Mouse (Mus musculus): ENCODE measurements around the gene Pla2g2d.

Gene Pla2g2d

DNA sequence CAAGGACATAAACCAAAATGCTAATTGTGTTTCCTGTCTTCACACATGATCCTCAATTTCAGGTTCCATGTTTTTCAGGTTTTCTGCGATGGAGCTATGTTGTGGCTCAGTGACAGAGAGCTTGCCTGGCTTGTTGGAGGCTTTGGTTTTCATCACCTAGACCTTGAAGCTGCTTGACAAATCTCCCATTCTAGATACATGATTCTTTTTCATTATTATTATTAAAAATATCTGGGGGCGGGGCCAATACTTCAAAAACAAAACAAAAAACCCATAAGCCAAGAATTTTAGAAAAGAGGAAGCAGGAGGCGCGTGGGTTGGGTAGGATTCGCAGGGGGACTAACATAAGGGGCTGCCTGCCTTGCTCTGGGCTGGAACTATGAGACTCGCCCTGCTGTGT is at the start of gene Pla2g2d:
Gene Pla2g2d, plus strand, starts transcription at position 301 of the 400 bp plus-strand sequence.
- DNase-seq (ENCODE audit: low read depth, low spot score) = no peak

DNA sequence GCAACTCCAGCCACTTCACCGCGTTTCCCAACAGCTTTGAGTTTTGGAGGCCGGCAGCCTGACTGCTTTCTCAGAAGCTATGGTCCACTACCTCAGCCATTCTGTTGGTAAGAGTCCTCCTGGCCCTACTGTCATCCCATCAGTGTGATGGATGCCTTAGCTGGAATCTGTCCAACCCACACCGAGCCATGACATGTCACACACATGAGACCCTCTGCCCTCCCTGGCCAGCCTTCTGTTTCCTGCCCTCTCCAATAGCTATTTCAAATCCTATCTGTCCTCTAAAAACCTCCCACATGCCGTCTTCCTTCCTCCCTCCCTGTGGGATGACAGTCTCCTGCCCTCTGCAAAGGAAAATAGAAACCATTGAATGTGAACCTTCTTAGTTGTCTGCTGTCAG is 49.8 kb upstream of the Pla2g2d start:
- no peak for DNase-seq (ENCODE audit: low read depth, low spot score)

DNA sequence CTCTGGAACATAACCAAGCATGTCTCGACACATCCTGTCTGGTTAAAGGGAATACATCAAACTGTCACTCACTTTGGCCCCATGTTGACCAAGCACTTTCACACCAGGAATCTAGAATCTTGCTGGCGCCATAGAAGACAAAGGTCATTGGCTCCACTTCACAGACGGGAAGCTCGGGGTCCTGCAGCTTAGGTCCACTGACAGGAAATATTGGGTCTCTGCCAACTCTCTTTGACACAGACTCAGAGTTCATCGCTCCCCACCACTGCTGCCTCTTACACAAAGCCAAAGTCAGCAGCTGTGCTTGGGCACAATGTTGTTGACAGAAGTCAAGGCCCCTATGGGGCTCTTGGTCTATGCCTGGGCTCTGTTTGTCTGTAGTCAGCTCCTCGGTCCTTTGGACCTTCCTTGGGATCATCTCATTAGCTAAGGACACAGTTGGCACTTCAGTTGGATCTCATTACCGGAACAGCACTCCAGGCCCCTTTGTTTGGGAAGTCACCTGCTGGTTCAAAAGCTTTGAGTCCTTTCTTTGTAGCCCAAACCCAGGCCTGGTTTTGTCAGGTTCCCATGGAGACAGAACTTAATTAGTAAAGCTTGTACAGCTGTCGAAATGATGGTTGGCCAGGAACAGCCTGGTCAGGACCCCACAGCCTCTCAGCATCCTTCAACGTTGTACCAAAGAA is 46.4 kb upstream of the Pla2g2d start:
- no peak for DNase-seq (ENCODE audit: low read depth, low spot score)

DNA sequence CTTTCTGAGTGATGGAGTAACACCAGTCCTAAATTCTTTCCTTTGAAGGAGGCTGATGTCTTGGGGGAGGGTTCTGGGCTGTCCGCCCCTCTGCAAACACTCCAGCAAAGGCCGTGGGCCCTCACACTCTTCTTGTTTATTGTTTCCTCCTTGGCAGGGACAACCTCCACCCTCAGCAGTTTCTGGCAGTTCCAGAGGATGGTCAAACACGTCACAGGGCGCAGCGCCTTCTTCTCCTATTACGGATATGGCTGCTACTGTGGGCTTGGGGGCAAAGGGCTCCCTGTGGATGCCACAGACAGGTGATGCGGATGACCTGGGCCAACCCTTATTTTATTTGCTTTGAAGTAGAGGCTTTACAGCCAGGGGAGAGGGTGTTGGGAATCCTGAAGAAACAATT is 41.4 kb upstream of the Pla2g2d start:
- DNase-seq (ENCODE audit: low read depth, low spot score) = no peak

DNA sequence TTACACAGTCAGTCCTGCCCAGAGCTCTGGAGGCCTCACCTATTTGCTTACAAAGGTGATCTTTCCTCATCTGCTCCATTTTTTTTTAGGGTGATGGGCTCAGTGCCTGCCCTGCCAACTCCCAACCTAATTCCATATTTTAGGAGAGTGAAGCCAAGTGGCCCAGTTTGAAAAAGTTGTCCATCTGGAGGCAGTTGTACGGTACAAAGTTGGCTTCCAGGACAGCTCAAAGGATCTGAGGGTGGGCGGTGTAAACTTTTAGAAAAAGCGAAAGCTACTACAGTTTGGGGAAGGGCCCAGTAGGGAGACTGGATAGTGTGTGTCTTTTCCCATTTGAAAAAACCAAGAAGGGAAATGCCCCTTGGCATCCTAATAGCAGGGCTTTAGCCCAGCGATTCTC is 40.7 kb upstream of the Pla2g2d start:
- no peak for DNase-seq (ENCODE audit: low read depth, low spot score)

DNA sequence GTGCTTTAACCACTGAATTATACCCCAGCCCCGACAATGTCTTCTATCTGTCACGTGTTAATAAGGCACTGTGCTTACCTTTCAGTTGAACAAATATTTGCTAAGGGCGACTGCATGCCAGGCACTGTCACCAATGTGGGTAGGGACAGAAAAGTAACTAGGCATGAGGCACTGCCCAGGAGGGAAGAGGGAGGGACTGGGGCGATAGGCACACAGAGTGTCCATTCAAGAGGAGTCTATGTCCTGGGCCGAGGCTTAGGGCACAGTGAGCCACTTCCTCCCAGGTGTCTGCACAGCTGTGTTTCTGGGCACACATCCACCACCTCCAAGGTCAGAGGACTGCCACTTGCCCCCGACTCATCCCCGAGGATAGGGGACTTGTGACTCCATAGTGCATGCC is 38.5 kb upstream of the Pla2g2d start, which contains the start of gene Ubxn10:
Gene Ubxn10, minus strand, starts transcription at position 137 of the 400 bp plus-strand sequence.
- no peak for DNase-seq (ENCODE audit: low read depth, low spot score)

DNA sequence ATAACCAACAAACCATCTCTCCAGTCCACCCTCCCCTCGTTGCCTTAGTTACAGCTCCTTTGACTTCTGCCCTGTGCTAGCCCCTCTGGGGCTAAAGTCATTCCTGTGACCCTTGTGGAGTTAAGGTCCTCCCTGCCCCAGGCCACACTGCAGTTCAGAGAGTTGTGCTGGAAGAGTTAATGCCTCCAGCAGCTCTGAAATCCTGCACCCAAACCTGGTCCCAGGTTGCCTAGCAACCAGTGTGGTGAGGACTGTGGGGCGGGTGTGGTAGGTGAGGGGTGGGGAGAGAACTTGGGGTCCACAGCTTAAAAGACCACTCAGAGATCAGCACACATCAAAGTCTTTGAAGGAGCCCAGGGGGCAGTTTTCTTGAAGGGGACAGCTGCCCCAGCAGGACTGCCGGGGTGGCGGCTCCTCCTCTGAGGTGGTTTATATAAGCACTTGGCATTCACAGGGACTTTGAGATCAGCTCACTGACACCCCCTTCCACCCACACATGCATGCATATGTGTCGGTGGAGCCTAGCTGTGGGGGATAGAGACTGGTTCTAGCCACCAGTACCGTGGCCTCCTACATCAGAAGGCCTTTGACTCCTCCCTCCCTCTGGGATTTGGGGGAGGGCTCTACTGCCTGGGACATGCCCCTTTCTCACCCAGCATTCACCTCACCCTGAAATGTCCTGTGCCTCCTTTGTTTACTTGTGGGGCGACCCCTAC is 36.2 kb upstream of the Pla2g2d start:
- DNase-seq (ENCODE audit: low read depth, low spot score) = no peak

DNA sequence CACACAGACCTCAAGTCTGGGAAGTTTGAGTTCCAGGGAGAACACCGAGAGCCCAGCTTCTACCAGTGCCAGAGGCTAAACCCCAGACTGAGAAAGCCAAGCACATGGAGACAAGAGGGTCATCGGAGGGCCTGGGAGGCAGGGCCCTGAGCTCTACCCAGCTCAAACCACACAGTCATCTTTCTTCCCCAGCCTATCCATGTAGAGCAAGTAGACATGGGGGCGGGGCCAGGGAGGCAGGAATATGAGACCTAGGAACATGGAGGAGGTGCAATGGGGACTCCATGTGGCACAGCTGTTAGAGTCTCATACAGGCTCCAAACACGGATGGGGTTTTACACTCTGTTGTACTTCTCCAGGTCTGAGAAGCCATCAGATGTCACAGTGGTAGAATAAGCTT is 29.7 kb upstream of the Pla2g2d start:
- no peak for DNase-seq (ENCODE audit: low read depth, low spot score)

DNA sequence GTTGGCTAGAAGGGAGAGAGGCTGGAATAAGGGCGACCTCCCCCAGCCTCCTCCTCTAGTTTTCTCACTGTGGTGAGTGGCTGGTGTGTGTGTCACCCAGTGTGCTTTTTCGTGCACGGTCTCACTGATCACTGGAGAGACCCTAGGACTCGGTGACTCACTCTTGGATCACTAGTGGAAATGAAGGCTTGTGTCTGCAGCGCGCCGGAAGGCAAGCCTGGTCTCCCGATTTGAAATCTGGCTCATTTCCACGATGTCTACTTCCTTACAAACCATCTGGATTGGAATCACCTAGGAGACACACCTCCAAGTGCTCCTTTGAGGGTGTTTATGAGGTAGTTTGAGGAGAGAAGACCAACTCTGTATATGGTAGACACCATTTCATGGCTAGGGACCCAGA is 28.7 kb upstream of the Pla2g2d start:
- no peak for DNase-seq (ENCODE audit: low read depth, low spot score)

DNA sequence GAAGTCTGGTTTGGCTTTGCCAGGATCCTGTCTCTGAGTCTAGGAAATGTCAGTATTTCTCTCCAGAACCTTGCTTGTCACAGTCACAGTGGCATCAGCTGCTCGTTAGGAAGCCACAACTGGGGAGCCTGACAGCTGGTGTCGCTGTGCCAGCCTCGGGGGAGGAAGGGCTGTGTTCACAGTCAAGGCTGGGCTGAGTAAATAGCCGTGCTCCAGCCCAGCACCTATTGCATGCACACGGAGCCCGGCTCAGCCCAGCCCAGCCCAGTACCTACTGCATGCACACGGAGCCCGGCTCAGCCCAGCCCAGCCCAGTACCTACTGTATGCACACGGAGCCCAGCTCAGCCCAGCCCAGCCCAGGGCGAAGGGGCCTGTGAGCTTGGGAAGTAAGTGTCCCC is 27.7 kb upstream of the Pla2g2d start:
- no peak for DNase-seq (ENCODE audit: low read depth, low spot score)

DNA sequence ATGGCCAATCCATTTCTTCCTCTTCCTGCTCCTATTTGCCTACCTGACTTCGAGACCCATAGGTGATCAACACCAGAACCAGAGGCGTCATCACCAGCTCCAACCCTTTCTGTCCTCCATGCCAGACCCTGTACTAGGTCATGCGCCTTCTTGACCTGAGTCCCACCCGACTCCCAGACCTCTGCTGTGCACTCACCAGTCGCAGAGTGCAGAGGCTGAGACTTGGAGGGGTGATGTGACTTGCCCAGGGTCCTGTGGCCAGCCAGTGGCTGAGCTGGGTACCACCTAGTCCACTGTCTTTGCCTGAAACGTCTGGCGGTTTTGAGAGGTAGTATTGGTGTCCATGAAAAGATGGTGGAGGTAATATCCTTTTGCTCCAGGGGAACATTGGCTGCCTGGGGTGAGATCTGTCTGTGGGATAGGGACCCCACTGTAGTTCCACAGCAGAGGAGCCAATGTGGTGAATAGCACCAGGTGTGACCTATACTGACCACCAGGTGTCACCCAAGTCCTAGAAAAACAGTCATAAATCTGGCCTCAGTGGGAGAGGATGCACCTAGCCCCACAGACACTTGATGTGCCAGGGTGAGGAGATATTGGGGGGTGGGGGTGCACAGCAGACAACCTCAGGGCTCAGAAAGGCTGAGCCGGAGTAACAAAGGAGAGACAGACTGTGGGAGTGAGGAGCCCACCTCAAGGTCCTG is 27.0 kb upstream of the Pla2g2d start:
- peak; percentile 34 for DNase-seq (ENCODE audit: low read depth, low spot score)

DNA sequence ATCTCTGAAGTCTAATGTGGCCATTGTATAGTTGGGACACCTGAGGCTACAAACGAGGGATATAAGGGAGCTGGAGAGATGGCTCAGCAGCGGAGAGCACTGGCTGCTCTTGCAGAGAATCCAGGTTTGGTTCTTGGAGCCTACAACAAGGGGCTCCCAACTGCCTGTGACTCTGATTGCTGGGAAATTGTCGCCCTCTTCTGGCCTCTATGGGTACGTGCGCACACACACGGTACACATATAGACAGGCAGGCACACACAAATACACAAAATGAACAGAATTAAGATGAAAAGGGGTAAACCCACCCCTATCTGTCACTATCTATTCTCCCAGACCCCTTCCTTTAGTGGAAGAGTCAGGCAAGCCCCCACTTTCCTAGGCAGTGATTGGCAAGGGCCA is 22.9 kb upstream of the Pla2g2d start:
- DNase-seq (ENCODE audit: low read depth, low spot score) = no peak

DNA sequence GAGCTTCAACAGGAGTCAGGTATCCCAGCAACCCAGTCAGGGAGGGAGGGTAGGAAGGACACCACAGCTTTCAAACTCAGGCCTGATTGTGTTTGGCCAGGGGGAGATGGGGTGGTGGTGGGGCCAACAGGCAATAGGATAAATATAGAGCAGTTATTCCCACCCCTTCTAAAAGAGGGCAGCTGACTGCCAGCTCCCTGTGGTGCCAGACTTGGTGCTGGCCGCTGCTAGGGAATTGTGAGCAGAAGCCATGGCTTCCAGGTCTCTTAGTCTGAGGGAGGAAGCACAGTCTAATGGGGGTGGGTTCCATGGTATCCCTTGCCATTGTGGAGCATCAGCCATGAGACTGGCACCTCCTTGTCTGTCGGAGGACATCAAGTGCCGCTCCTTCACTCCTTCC is 21.9 kb upstream of the Pla2g2d start:
- DNase-seq (ENCODE audit: low read depth, low spot score) = no peak

DNA sequence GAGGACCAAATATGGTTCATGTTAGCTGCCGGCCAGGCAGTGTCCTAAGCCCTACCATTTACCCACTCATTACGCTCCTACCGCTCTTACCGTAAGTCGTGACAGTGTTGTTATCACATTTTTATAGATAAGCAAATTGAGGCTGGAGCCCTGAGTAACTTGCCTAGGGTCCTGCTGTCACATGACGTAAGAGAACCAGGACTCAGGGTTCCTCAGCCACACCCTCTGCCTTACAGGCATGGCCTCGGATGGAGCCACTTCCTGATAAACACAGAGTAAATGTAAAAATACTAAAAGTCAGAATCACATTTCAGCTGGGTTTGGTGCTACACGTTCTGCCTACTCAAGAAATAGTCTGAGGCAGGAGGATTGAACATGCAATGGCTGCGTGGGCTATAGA is 21.1 kb upstream of the Pla2g2d start:
- no peak for DNase-seq (ENCODE audit: low read depth, low spot score)

DNA sequence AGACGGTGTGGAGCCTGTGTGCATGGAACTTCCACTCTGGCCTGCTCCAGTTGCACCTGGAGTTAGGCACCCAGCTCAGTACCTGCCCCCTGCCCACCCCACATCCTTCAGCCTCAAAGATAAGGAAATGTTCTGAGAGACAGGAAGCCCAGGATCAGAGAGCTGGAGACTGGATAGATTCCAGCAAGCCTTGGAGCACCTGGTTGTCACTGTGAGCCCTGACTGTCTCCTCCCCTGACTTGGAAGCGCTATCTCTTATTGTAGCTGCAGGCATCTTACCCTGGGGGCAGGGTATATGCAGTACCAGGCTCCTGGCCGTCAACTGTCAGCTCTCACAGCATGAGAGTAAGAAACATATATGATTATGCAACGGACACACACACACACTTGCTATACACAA is 20.1 kb upstream of the Pla2g2d start:
- no peak for DNase-seq (ENCODE audit: low read depth, low spot score)

DNA sequence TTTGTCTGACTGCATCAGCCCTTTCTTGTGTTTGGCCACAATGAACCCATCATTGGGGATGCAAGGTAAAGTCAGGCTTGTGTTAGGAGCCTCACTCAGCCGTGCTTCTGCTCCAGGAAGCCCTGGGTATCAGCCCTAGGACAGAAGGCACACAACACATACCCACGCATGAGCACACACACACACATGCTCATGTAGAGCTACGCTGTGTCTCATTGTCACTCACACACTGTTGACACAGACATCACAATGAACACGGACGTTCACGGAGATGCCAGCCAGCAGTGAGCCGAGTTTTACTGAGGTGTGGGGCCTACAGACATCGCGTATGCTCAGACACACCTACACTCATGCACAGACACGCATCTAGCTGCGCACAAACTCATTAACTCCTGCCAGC is 19.6 kb upstream of the Pla2g2d start:
- DNase-seq (ENCODE audit: low read depth, low spot score) = no peak

DNA sequence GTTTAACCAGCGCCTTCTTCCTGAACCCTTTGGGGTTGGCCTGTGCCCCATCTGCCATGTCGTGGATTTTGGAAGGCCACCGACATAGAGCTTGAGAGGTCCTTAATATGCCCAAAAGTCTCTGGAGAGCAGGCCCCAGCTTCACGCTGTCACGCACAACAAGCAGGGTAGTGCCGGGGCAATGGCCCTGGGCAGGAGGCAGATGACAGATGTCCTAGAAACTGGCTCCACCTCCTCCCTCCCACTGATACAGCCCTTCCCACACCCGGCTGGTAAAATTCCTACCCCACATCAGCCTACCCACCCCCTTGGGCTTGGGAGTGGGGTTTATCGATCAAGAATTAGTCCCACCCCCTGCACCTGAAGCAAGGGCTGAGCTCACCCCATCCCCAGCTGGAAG is 18.1 kb upstream of the Pla2g2d start, which contains the start of gene Pla2g2f:
Gene Pla2g2f, minus strand, starts transcription at position 211 of the 400 bp plus-strand sequence.
- DNase-seq (ENCODE audit: low read depth, low spot score) = no peak

DNA sequence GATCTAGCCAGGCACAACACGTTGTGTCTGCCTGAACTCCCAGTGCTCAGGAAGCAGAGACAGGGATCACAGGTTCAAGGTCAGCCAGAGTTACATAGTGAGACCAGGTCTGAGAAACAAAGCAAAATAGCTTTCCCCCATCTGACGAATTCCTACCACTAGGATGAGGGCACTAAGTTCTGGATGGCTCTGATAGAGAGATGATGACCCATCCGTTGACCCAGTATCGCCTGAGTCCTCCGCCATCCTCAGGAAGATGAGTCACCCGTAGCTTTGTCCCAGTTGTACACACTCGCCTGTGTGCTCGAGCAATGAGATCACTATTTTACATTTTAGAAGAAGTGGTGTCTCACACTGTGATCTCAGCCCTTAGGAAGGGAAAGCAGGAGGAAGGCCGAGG is 13.3 kb upstream of the Pla2g2d start:
- no peak for DNase-seq (ENCODE audit: low read depth, low spot score)

DNA sequence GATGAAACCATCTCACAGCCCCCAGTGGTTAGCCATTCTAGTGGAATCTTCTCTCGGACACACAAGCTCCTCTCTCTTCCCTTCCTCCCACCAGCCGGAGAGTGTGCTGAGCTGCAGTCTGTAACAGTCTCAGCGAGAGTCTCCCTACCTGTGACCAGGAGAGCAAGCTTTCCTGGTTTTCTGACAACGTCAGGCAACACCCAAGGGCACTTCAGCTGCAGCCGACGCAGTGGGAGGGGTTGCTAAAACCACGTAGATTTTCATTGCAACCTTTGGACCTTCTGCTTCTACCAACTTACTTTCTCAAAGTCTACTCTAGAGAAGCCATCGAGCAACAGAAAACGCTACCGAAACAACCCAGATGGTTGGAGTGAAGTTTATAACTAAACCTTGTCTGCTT is 3.6 kb upstream of the Pla2g2d start:
- no peak for DNase-seq (ENCODE audit: low read depth, low spot score)

DNA sequence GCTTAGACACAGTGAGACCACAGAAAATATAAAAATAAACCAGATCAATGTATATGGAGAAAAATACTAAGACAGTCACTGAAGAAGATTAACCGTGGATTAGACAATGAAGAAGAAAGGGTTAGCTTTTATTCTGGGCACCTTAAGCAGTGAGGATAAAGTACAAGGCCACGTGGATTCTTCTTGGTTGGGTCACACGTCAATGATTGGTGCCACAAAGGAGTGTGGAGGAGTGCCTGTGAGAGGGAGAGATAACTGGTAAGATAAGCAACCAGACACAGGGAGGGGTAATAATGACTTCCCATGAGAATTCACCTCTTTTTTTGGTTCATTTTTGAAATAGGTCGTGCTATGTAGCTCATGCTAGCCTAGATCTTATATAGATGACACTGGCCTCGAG is 3.1 kb upstream of the Pla2g2d start:
- no peak for DNase-seq (ENCODE audit: low read depth, low spot score)

DNA sequence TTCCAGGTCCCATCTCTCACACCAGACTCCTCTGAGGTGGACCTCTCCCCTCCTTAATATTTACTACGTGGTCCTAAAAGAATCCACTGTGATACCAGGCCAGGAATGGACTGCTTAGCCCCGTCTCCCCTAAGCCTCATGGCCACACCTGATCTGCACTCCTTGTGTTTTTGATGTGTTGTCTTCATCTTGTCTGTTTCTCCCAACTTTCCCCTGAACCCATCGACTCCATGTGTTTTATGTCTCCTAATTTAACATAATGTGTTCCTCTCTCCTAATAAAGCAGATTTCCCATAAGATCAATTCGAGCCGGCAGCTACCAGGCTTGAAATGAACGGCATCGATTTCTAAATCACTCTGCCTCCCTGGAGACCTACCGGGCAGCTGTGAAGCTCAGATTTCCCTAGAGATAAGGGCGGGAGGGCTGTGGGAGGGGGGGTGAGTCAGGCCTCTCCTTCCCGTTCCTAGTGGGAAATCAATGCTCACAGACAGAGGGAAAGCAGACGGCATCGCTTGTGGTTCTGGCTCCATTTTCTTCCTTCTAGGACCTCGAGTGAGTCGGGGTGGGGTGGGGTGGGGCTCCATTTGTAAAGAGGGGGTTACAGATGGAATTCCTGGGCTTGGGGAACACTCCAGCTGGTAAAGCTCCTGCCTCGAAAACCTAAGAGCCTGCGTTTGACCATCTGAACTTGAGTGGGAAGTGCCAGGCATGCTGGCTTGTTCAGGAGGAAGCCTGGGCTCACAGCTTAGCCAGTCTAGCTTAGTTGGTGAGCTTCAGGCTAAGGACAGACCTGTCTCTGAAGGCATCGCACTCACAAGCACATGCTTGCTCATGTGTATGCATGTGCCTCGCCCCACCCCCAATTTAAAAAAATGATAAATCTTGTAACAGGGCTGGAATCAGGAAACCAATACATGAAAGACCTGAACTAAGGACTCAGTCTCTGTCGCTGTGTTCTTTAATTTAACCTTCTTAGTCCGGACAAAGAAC is 2.2 kb downstream of the Pla2g2d start:
- no peak for DNase-seq (ENCODE audit: low read depth, low spot score)

DNA sequence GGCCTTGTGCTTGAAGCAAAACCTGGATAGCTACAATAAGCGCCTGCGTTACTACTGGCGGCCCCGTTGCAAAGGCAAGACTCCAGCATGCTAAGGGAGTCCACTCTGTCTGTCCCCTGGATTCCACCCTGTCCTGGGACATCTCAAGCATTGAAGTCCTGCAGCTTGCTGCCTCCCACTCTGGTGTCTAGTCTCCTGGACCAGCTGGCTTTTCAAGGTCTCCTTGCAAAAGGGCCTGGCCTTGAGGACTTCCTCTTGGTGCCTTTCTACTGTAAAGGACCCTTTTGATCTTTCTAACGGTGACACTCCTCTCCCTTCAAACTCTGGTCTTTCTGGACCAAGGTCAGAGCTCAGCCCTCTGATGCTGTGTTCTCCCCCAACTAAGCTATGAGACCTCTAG is 4.8 kb downstream of the Pla2g2d start:
- no peak for DNase-seq (ENCODE audit: low read depth, low spot score)
